Mouse (Mus musculus) limb, embryonic 13.5 days (tissue): Measurements from ENCODE around the gene Clec4a4. TPM values are rescaled to one million over a fixed set of nuclear protein-coding genes. Genes with fewer than 3 reads are reported as not detected.
"Not testable (repeated sequence)": the region's sequence is repeated elsewhere in the genome, so short reads cannot be mapped to it uniquely, and the experiment has no call there.

Source experiments
- ATAC-seq: fragments of 200-750 bp; cut with Nextera tagmentation; 2 replicates; pipeline ENCODE4 v1.8.0; 2017; ENCODE audit warnings: low read depth, moderate number of reproducible peaks, moderate TSS enrichment; ENCODE audit not compliant: low FRiP score
- H3K27ac ChIP-seq: fragments of 300-500 bp; sonication (generic); 2 replicates; pipeline ENCODE4 v1.5.1; 2015; ENCODE audit warnings: inconsistent platforms, mild to moderate bottlenecking, moderate library complexity
- H3K27me3 ChIP-seq: fragments of 300-500 bp; sonication (generic); 2 replicates; pipeline ENCODE4 v1.6.1; 2015; ENCODE audit warnings: mild to moderate bottlenecking, inconsistent platforms
- H3K36me3 ChIP-seq: fragments of 300-500 bp; sonication (generic); 2 replicates; pipeline ENCODE4 v1.6.1; 2015; ENCODE audit warnings: inconsistent platforms, mild to moderate bottlenecking, moderate library complexity
- H3K4me1 ChIP-seq: fragments of 300-500 bp; sonication (generic); 2 replicates; pipeline ENCODE4 v1.6.1; 2015; ENCODE audit warnings: inconsistent platforms
- H3K4me2 ChIP-seq: fragments of 300-500 bp; sonication (generic); replicated peaks from 2 replicates; pipeline ENCODE4 v1.6.1; 2015; ENCODE audit warnings: inconsistent platforms, mild to moderate bottlenecking, moderate library complexity
- H3K4me3 ChIP-seq: fragments of 300-500 bp; sonication (generic); 2 replicates; pipeline ENCODE4 v1.5.1; 2015; ENCODE audit warnings: moderate library complexity, mild to moderate bottlenecking, inconsistent platforms
- H3K9ac ChIP-seq: fragments of 300-500 bp; sonication (generic); 2 replicates; pipeline ENCODE4 v1.6.1; 2015; ENCODE audit warnings: mild to moderate bottlenecking, inconsistent platforms
- H3K9me3 ChIP-seq: fragments of 300-500 bp; sonication (generic); 2 replicates; pipeline ENCODE4 v1.6.1; 2016; ENCODE audit warnings: inconsistent platforms
- WGBS: fragments of 180-500 bp; shearing (Covaris S2); methylation state at CpG from one replicate; pipeline ENCODE4 v1.1.7; 2015; 5-methylcytosine and 5-hydroxymethylcytosine counted together
- polyA plus RNA-seq: library from polyadenylated mRNA; unstranded; fragments of >200 nt; fragmentation: Nextera tagmentation; extraction: Ambion mirVana; gene quantifications from 2 replicates; pipeline ENCODE4 v1.2.1, GENCODE M21; 2015

The Clec4a4 gene
- not detected in 2 replicates for polyA plus RNA-seq

- no peaks in the 10 kb centered on the region for H3K27me3 ChIP-seq
- H3K4me2 ChIP-seq: no peak within 1 kb of the TSS
- no peaks in the 10 kb centered on the region for H3K36me3 ChIP-seq
- no peak for ATAC-seq
- WGBS: 84% methylated on average over 6 of the region's 6 CpGs
- H3K4me3 ChIP-seq: no peak within 1 kb of the TSS
- peaks cover 3% of the 10 kb centered on the region; the same call in 1 of the 2 replicates for H3K9me3 ChIP-seq
- no peak within 1 kb of the TSS for H3K27ac ChIP-seq
- no peaks in the 10 kb centered on the region for H3K4me1 ChIP-seq
- no peak within 1 kb of the TSS for H3K9ac ChIP-seq
Observed at GRCm38 (mm10) chr6:122989876-122990437, at the start of gene Clec4a4. Gene Clec4a4, plus strand, starts transcription at chr6:122990367.

GRCm38 (mm10) chr6:122946760-122947159 is 43.4 kb upstream of the Clec4a4 start:
- 86% methylated on average over 2 of the region's 2 CpGs for WGBS
- H3K4me1 ChIP-seq: no peaks in the 10 kb centered on the region
- no peaks in the 10 kb centered on the region for H3K27me3 ChIP-seq
- no peak overlapping the region for H3K9ac ChIP-seq
- no peak overlapping the region for H3K27ac ChIP-seq
- no peaks in the 10 kb centered on the region for H3K36me3 ChIP-seq
- 0 out of 2 replicates have a peak, but pooled peaks cover 1% of the 10 kb centered on the region for H3K9me3 ChIP-seq
- no peak overlapping the region for H3K4me2 ChIP-seq
- H3K4me3 ChIP-seq: no peak overlapping the region
- ATAC-seq: no peak

GRCm38 (mm10) chr6:122952401-122952800 is 37.8 kb upstream of the Clec4a4 start, which contains the start of gene Clec4a3:
Gene Clec4a3, plus strand, starts transcription at chr6:122952515.
- Histone ChIP-seq H3K27ac (no peak within 1 kb of the TSS), H3K27me3 (no peaks in the 10 kb centered on the region), H3K4me2 (no peak within 1 kb of the TSS), H3K9me3 (0 out of 2 replicates have a peak, but pooled peaks cover 4% of the 10 kb centered on the region), H3K9ac (no peak within 1 kb of the TSS), H3K36me3 (no peaks in the 10 kb centered on the region), H3K4me3 (no peak within 1 kb of the TSS), H3K4me1 (no peaks in the 10 kb centered on the region)
- no peak for ATAC-seq
- WGBS: 83% methylated on average over 8 of the region's 8 CpGs

DNA sequence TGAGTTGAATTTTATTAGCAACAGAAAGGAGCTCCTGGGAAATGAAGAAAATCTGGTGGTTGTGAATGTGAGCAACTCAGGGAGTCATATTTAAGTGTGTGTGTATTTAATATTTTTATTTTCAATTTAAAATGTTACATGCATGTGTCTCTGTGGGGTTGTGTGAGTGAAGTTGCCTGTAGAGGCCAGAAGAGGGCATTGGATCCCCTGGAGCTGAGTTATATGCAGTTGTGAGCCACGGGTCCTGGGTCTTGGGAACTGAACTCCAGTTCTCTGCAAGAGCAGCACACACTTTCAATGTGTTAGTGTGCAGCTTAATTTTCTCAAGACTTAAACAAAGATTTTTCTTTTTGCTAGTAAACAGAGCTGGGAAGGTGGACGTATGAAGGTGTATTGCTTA is 25.6 kb upstream of the Clec4a4 start:
- 83% methylated on average over 2 of the region's 2 CpGs for WGBS
- Histone ChIP-seq H3K9me3 (0 out of 2 replicates have a peak, but pooled peaks cover 8% of the 10 kb centered on the region), H3K9ac (no peak overlapping the region), H3K27ac (no peak overlapping the region), H3K27me3 (no peaks in the 10 kb centered on the region), H3K36me3 (no peaks in the 10 kb centered on the region), H3K4me2 (no peak overlapping the region), H3K4me3 (no peak overlapping the region), H3K4me1 (no peaks in the 10 kb centered on the region)
- ATAC-seq: no peak

- no peaks in the 10 kb centered on the region for H3K27me3 ChIP-seq
- H3K27ac ChIP-seq: no peak overlapping the region
- H3K4me1 ChIP-seq: no peaks in the 10 kb centered on the region
- H3K4me2 ChIP-seq: no peak overlapping the region
- no peaks in the 10 kb centered on the region for H3K36me3 ChIP-seq
- 92% methylated on average over 2 of the region's 2 CpGs for WGBS
- no peak for ATAC-seq
- no peak overlapping the region for H3K4me3 ChIP-seq
- H3K9me3 ChIP-seq: no peaks in the 10 kb centered on the region
- no peak overlapping the region for H3K9ac ChIP-seq
Observed at GRCm38 (mm10) chr6:122969048-122969447, 21.1 kb upstream of the Clec4a4 start.

DNA sequence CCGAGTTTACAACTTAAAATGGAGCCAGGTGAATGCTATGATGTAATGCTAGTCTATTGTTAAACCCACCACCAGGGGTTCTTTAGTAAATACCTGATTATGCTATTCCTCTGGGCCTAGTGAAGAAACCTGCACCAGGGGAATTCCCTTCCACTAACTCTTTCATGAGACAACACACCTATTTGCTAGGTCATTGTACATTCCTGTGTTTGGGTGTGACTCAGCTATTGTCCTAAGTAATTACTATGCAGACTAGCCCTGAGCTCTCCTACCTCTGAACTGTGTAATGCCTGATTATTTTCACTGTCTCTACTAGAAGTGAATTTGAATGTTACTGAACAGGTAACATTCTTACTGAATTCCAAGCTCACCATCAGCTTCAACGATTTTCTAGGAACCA is 14.5 kb downstream of the Clec4a4 start:
- H3K9ac ChIP-seq, H3K27me3 ChIP-seq, H3K4me2 ChIP-seq, ATAC-seq, H3K4me1 ChIP-seq, H3K4me3 ChIP-seq, H3K36me3 ChIP-seq, H3K27ac ChIP-seq: not testable (repeated sequence)
- WGBS: 72% methylated on average over 2 of the region's 2 CpGs
- H3K9me3 ChIP-seq: 0 out of 2 replicates have a peak, but pooled peaks cover 11% of the 10 kb centered on the region

DNA sequence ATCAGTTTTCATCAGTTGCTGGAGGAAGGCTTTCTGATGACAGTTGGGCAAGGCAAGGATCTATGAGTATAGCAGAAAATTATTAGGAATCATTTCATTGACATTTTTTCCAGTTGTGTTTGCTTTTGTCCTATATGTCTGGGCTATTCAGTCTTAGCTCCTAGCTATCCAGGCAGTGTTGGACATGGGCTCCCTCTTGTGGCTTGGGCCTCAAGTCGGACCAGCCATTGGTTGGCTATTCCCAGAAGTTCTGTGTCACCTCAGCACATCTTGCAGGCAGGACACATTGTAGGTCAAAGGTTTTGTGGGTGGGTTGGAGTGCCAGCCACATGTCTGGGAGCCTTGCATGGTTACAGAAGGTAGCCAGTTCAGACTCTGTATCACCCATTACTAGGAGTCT is 15.4 kb downstream of the Clec4a4 start:
- no peak overlapping the region for H3K9ac ChIP-seq
- 69% methylated on average over 1 of the region's 1 CpGs for WGBS
- no peaks in the 10 kb centered on the region for H3K4me1 ChIP-seq
- no peak for ATAC-seq
- H3K4me3 ChIP-seq: no peak overlapping the region
- 0 out of 2 replicates have a peak, but pooled peaks cover 4% of the 10 kb centered on the region for H3K9me3 ChIP-seq
- H3K27ac ChIP-seq: no peak overlapping the region
- H3K4me2 ChIP-seq: no peak overlapping the region
- no peaks in the 10 kb centered on the region for H3K36me3 ChIP-seq
- H3K27me3 ChIP-seq: no peaks in the 10 kb centered on the region

DNA sequence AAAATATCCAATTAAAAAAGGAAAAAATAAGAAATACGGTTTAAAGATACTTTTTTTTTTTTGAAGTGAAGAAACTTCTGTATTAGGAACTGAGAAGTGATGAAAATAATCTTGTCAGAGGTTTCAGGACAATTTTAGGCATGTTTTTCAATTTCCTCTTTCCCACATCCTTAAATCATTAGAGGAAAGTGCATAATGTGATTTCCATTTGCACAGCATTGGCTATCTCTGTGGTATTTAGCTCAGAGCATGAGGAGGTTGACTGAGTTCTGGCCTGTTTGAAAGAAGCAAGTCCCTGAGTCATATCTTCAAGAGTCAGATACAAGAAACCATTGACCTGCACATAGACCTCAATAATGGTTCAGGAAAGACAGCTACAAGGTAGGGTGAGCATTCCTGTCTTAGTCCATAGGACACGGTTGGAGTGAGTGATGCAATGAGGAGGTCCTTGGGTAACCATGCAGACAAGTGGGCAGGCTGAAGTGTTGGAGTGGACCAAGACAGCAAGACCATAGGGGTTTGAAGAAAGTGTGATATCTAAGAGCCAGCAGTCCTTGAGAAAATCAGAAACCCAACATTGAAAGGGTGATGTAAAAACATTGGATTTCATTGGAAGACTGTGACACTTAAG is 59.7 kb downstream of the Clec4a4 start, which contains the start of gene Clec4b1:
TSS of gene Clec4b1 (plus strand) at position 221 of the 631 bp plus-strand sequence.
- Histone ChIP-seq H3K9me3 (peaks cover 16% of the 10 kb centered on the region; the same call in 1 of the 2 replicates), H3K27ac (no peak within 1 kb of the TSS), H3K27me3 (no peaks in the 10 kb centered on the region), H3K36me3 (no peaks in the 10 kb centered on the region), H3K4me1 (no peaks in the 10 kb centered on the region), H3K4me2 (no peak within 1 kb of the TSS), H3K9ac (no peak within 1 kb of the TSS), H3K4me3 (no peak within 1 kb of the TSS)
- WGBS: 68% methylated on average over 2 of the region's 2 CpGs
- ATAC-seq: no peak

Other genes starting within 250 kb of the Clec4a4 start
- gene Slc2a3, start 188.7 kb upstream of the Clec4a4 start, polyA plus RNA-seq: 72.7 and 83.0 TPM in 2 replicates
- 6.4 and 7.1 TPM in 2 replicates for gene Foxj2, start 170.5 kb upstream of the Clec4a4 start, polyA plus RNA-seq
- gene C3ar1, start 134.2 kb upstream of the Clec4a4 start, polyA plus RNA-seq: 3.6 and 3.8 TPM in 2 replicates
- gene Necap1, start 115.9 kb upstream of the Clec4a4 start, polyA plus RNA-seq: 69.2 and 72.4 TPM in 2 replicates
- 1.9 and 2.0 TPM in 2 replicates for gene Clec4a1, start 68.5 kb upstream of the Clec4a4 start, polyA plus RNA-seq
- gene Clec4a3, start 37.9 kb upstream of the Clec4a4 start, polyA plus RNA-seq: 1.5 and 1.7 TPM in 2 replicates
- gene Clec4b1, start 59.6 kb downstream of the Clec4a4 start, polyA plus RNA-seq: not detected in 2 replicates
- gene Clec4a2, start 116.1 kb downstream of the Clec4a4 start, polyA plus RNA-seq: 1.3 and 2.4 TPM in 2 replicates
- gene Clec4b2, start 182.5 kb downstream of the Clec4a4 start, polyA plus RNA-seq: not detected in 2 replicates
- gene Clec4n, start 239.5 kb downstream of the Clec4a4 start, polyA plus RNA-seq: 1.1 and 1.7 TPM in 2 replicates